Mouse (Mus musculus) midbrain, postnatal 0 days (tissue): ENCODE data around the gene Lenep. TPM values are rescaled to one million over a fixed set of nuclear protein-coding genes. Genes with fewer than 3 reads are reported as not detected.

Source experiments
- ATAC-seq: fragments of 200-750 bp; cut with Nextera tagmentation; 2 replicates; pipeline ENCODE4 v1.8.0; 2017; ENCODE audit warnings: moderate number of reproducible peaks, mild to moderate bottlenecking, moderate TSS enrichment, moderate library complexity; ENCODE audit not compliant: low FRiP score
- DNase-seq: peaks from one replicate; pipeline ENCODE4 v3.0.0-alpha.2; 2015; ENCODE audit warnings: low spot score
- H3K27ac ChIP-seq: fragments of 300-500 bp; sonication (generic); 2 replicates; pipeline ENCODE4 v1.5.1; 2014; ENCODE audit warnings: low read depth, mild to moderate bottlenecking, low read length, mixed read lengths
- H3K27me3 ChIP-seq: fragments of 300-500 bp; sonication (generic); 2 replicates; pipeline ENCODE4 v1.6.1; 2014; ENCODE audit warnings: low read length, control low read depth, mixed read lengths; ENCODE audit not compliant: insufficient read depth
- H3K36me3 ChIP-seq: fragments of 300-500 bp; sonication (generic); 2 replicates; pipeline ENCODE4 v1.6.1; 2014; ENCODE audit warnings: low read length, control low read depth, mixed read lengths; ENCODE audit not compliant: insufficient read depth
- H3K4me1 ChIP-seq: fragments of 300-500 bp; sonication (generic); 2 replicates; pipeline ENCODE4 v1.6.1; 2014; ENCODE audit warnings: mild to moderate bottlenecking, control low read depth, antibody characterized with exemption, low read length, mixed read lengths; ENCODE audit not compliant: insufficient read depth
- H3K4me2 ChIP-seq: fragments of 300-500 bp; sonication (generic); 2 replicates; pipeline ENCODE4 v1.6.1; 2014; ENCODE audit warnings: low read depth, mild to moderate bottlenecking, low read length, mixed read lengths; ENCODE audit not compliant: poor library complexity, severe bottlenecking
- H3K4me3 ChIP-seq: fragments of 300-500 bp; sonication (generic); 2 replicates; pipeline ENCODE4 v1.5.1; 2014; ENCODE audit warnings: low read depth, mild to moderate bottlenecking, low read length, moderate library complexity
- H3K9ac ChIP-seq: fragments of 300-500 bp; sonication (generic); replicated peaks from 2 replicates; pipeline ENCODE4 v1.6.1; 2014; ENCODE audit warnings: mild to moderate bottlenecking, low read length, moderate library complexity, mixed read lengths; ENCODE audit not compliant: poor library complexity, severe bottlenecking
- H3K9me3 ChIP-seq: fragments of 300-500 bp; sonication (generic); 2 replicates; pipeline ENCODE4 v1.6.1; 2016; ENCODE audit warnings: low read length, control low read depth
- CTCF ChIP-seq: IDR thresholded peaks from 2 replicates; pipeline ENCODE4 v1.5.1; 2016; ENCODE audit warnings: antibody characterized with exemption, mild to moderate bottlenecking
- WGBS: fragments of 180-500 bp; shearing (Covaris S2); extraction: QIAGEN DNeasy Blood & Tissue Kit; methylation state at CpG from one replicate; pipeline ENCODE4 v1.1.7; 2014; 5-methylcytosine and 5-hydroxymethylcytosine counted together
- polyA plus RNA-seq: library from polyadenylated mRNA; unstranded; fragments of >200 nt; fragmentation: Nextera tagmentation; extraction: Ambion mirVana; gene quantifications from 2 replicates; pipeline ENCODE4 v1.2.1, GENCODE M21; 2015
- total RNA-seq: library from RNA; depleted of rRNA; stranded (reverse); fragments of >200 nt; gene quantifications from 2 replicates; pipeline ENCODE4 v1.2.3, GENCODE M21; 2014

Gene Lenep
- total and polyA plus RNA-seq, 2 experiments from 2014 or later, result 1.8 TPM; not detected in 1

DNA sequence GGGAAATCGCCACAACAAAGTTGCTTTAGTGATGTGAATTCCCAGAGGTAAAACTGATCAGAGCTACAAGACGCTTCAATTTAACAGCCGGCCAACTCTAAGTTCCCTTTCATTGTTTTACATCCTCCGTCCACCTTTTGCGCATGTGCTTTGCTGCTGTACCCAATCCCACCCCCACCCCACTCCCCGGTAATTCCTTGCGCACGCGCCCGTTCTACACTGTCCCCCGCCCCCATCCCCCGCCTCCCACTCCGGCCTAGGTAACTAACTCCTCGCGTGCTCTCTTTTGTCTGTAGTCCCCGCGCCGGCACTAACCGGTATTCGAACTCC, 15.2 kb upstream of the Lenep start:
- H3K4me3 ChIP-seq, result peak overlapping the region; percentile 53
- WGBS, result under 1% methylated on average over 20 of the region's 20 CpGs
- ATAC-seq, result peak; percentile 61
- H3K4me2 ChIP-seq, result peak overlapping the region; percentile 95
- TF ChIP-seq CTCF, result no peak
- peak; percentile 81 for DNase-seq
- no peaks in the 10 kb centered on the region; the same call in 1 of the 2 replicates for H3K36me3 ChIP-seq
- no peaks in the 10 kb centered on the region for H3K4me1 ChIP-seq
- no peaks in the 10 kb centered on the region for H3K9me3 ChIP-seq
- H3K27ac ChIP-seq, result no peak overlapping the region
- no peak overlapping the region for H3K9ac ChIP-seq
- H3K27me3 ChIP-seq, result no peaks in the 10 kb centered on the region

DNA sequence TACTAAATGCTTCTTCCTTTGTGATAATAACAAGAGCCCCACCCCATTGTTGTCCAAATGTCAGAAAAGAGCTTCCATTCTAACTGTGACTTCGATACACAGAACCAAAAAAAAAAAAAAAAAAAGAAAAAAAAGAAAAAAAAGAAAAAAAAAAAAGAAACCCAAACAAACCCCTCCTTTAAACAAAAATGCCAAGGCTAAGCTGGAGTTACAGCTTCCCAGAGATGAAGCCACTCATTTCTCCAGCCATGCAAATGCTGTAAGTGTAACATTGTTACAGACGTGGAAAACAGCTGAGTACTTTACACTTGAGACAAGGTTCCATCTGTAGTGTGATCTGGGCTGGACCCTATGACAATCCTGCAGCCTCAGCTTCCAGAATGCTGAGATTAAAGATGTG, 14.5 kb upstream of the Lenep start:
- H3K9ac ChIP-seq, result no peak overlapping the region
- 33% methylated on average over 2 of the region's 2 CpGs for WGBS
- TF ChIP-seq CTCF, result no peak
- peak overlapping the region; percentile 95 for H3K4me2 ChIP-seq
- no peaks in the 10 kb centered on the region for H3K27me3 ChIP-seq
- no peak overlapping the region for H3K27ac ChIP-seq
- no peak for ATAC-seq
- no peaks in the 10 kb centered on the region; the same call in 1 of the 2 replicates for H3K36me3 ChIP-seq
- H3K4me1 ChIP-seq, result no peaks in the 10 kb centered on the region
- H3K9me3 ChIP-seq, result no peaks in the 10 kb centered on the region
- no peak for DNase-seq
- peak overlapping the region; percentile 53; the same call in 1 of the 2 replicates for H3K4me3 ChIP-seq

DNA sequence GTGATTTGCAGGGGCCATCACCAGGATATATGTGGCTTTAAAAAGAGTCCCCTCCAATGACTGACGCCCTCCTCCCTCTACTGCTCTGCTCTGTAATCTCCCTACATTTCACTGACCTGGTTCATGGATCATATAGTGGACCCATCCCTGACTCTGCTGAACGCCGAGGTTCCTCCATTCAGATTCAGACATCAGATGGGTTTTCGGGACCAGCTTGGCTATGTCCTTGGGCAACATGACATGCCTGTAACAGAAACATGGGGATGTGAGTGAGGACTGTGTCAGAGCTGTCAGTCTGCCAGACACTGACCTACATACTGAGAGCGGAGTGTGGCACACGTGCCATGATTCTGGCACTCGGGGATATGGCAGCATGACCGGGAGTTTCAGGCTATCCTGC, 13.6 kb upstream of the Lenep start:
- WGBS, result 96% methylated on average over 8 of the region's 8 CpGs
- H3K27ac ChIP-seq, result no peak overlapping the region
- no peak overlapping the region for H3K9ac ChIP-seq
- H3K4me3 ChIP-seq, result no peak overlapping the region
- ATAC-seq, result no peak
- no peaks in the 10 kb centered on the region for H3K9me3 ChIP-seq
- TF ChIP-seq CTCF, result no peak
- H3K4me2 ChIP-seq, result no peak overlapping the region
- DNase-seq, result no peak
- no peaks in the 10 kb centered on the region; the same call in 1 of the 2 replicates for H3K36me3 ChIP-seq
- H3K27me3 ChIP-seq, result no peaks in the 10 kb centered on the region
- peaks cover under 1% of the 10 kb centered on the region; the same call in 1 of the 2 replicates for H3K4me1 ChIP-seq

DNA sequence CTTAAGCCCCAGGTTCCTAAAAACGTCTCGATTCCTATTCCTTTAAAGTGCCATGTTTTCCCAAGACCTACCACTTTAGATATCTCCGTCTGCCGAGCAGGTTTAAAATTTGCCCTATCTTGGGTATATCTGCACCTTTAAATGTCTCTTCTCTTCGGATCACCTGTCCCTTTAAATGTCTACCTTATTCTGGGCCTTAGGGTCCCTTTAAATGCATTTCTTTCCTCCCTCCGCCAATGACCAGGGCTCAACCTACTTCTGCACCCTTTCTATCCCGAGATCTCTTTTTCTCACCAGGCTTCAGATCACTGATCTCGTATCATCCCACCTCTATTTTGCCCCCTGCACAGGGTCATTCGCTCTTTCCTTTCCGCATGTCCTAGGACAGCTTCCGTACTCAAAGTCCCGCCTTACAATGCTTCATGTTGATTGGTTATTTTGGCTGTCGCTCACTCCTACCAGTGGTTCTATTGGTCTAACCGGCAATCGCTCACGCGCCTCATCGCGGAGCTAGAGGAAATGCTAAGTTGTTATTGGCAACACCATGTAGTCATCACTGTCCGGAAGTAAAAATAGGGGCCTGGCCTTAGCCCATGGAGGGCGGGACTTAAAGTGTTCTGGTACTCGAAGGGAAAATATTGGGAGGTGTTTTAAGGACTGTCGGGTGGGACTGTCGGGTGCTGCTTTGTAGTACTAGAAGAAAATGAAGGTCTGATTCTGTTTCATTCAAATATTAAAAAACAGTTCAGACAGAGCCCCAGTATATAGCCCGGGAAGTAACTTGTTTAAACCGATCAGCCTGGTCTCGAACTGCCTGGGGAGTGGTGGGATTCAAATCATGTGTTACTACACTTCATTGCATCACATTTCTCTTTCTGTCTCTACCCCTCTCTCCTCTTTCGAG, 9.1 kb upstream of the Lenep start, which contains the start of gene Flad1:
Flad1 (minus strand) TSS at position 381 of the 904 bp plus-strand sequence.
- Histone ChIP-seq H3K9ac (peak within 1 kb of the TSS; percentile 59), H3K9me3 (no peaks in the 10 kb centered on the region), H3K4me2 (peak within 1 kb of the TSS; percentile 66), H3K36me3 (no peaks in the 10 kb centered on the region; the same call in 1 of the 2 replicates), H3K27ac (peak within 1 kb of the TSS; percentile 60), H3K27me3 (no peaks in the 10 kb centered on the region), H3K4me3 (peak within 1 kb of the TSS; percentile 41), H3K4me1 (peaks cover 4% of the 10 kb centered on the region; the same call in 1 of the 2 replicates)
- ATAC-seq (peak; percentile 98), DNase-seq (peak; percentile 100)
- TF ChIP-seq CTCF, result no peak
- 5% methylated on average over 28 of the region's 28 CpGs for WGBS

DNA sequence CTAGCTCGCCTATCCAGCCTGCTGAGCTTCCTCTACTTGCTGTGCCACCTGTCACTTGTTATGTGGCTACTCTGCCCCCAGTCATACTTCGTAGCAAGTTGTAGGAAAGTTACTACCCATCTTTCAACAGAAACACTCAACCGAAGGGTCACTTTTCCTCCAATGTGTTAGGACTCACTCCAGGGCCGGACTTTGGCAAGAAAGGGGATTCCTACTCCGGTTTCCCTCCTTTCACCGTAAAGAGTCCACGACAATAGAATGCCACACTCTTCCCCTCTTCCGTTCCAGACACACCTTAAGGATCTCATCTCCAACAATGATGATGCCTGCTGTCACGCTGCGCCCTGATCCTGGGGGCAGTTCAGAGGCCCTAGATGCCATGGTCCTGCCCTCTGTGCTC, 8.3 kb upstream of the Lenep start:
- Histone ChIP-seq H3K27ac (peak overlapping the region; percentile 60), H3K4me2 (peak overlapping the region; percentile 66), H3K9me3 (no peaks in the 10 kb centered on the region), H3K4me1 (peaks cover 4% of the 10 kb centered on the region; the same call in 1 of the 2 replicates), H3K36me3 (no peaks in the 10 kb centered on the region; the same call in 1 of the 2 replicates), H3K4me3 (peak overlapping the region; percentile 41), H3K9ac (peak overlapping the region; percentile 59), H3K27me3 (no peaks in the 10 kb centered on the region)
- no peak for ATAC-seq
- no peak for DNase-seq
- TF ChIP-seq CTCF, result no peak
- 79% methylated on average over 10 of the region's 10 CpGs for WGBS

DNA sequence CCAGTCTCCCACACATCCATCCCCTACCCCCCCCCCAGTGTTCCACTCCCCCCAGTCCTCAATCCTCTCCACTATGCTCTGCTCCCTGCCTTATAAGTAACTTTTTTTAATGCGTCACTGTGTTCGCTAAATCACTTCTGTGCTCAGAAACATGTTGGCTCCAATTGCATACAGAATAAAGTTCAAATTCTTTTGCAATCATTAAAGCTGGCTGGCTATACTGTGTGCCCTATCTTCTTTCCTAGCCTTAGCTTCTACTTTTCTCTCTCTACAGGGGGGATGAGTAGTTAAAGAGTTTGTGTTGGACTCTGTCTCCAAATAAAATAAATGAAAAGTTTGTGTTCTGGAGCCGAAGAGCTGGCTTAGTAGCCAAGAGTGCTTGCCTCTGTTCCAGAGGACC, 7.1 kb upstream of the Lenep start:
- DNase-seq, result no peak
- no peak overlapping the region for H3K4me3 ChIP-seq
- no peak overlapping the region for H3K9ac ChIP-seq
- no peak overlapping the region for H3K27ac ChIP-seq
- H3K36me3 ChIP-seq, result no peaks in the 10 kb centered on the region; the same call in 1 of the 2 replicates
- no peak overlapping the region for H3K4me2 ChIP-seq
- no peaks in the 10 kb centered on the region for H3K9me3 ChIP-seq
- no peak for ATAC-seq
- no peak for TF ChIP-seq CTCF
- no peaks in the 10 kb centered on the region for H3K27me3 ChIP-seq
- 87% methylated on average over 3 of the region's 3 CpGs for WGBS
- H3K4me1 ChIP-seq, result peaks cover 4% of the 10 kb centered on the region; the same call in 1 of the 2 replicates
